Comparison of ENCODE assay signal across 8 mouse cellular contexts in genomic region chr19:37209467-37210128, GRCm38 (mm10). TPM values are rescaled to one million over a fixed set of nuclear protein-coding genes. Genes with fewer than 3 reads are reported as not detected.
DNase-seq lines count a peak whose midpoint lies in the region; ATAC-seq and TF ChIP-seq lines count a peak whose summit lies in the region.

No protein-coding gene starts in this region.

- no peaks in the 10 kb centered on the region for H3K27me3 ChIP-seq in lung, embryonic 16.5 days (ENCODE audit: control insufficient read depth, insufficient read depth, low read depth, low read length)
- H3K27me3 ChIP-seq in hindbrain, embryonic 15.5 days, result no peaks in the 10 kb centered on the region
- H3K27me3 ChIP-seq in myocyte (ENCODE audit: control insufficient read depth, insufficient read depth, insufficient read length), result no peaks in the 10 kb centered on the region

- H3ac ChIP-seq in myocyte (ENCODE audit: control insufficient read depth, insufficient read length), result no peak overlapping the region

- ATAC-seq in lung, embryonic 16.5 days (ENCODE audit: low read depth), result no peak
- no peak for ATAC-seq in hindbrain, embryonic 15.5 days (ENCODE audit: low FRiP score, low read depth)

- no peak overlapping the region for H3K27ac ChIP-seq in lung, embryonic 16.5 days (ENCODE audit: low read length)
- H3K27ac ChIP-seq in hindbrain, embryonic 15.5 days (replicated peaks), result no peak overlapping the region

- H3K4me1 ChIP-seq in lung, embryonic 16.5 days (replicated peaks; ENCODE audit: control insufficient read depth, insufficient read depth, low read length), result peaks cover 13% of the 10 kb centered on the region
- peaks cover 20% of the 10 kb centered on the region for H3K4me1 ChIP-seq in hindbrain, embryonic 15.5 days (replicated peaks)

- WGBS in lung, embryonic 16.5 days, result 81% methylated on average over 8 of the region's 8 CpGs
- 92% methylated on average over 8 of the region's 8 CpGs for WGBS in hindbrain, embryonic 15.5 days

- H3K4me2 ChIP-seq in lung, embryonic 16.5 days (ENCODE audit: low read depth, low read length), result peak overlapping the region; percentile 72
- peak overlapping the region; percentile 77 for H3K4me2 ChIP-seq in hindbrain, embryonic 15.5 days
- H3K4me2 ChIP-seq in myocyte (ENCODE audit: low read depth), result peak overlapping the region; percentile 99

- peak; percentile 12 for DNase-seq in cerebellum, adult 11-12 months
- DNase-seq in cerebellum, adult 11 months, result no peak
- no peak for DNase-seq in lung, postnatal 14 days
- DNase-seq in gastrocnemius, postnatal 36 days, result no peak
- DNase-seq in urinary bladder, adult 18-20 months (ENCODE audit: low spot score in 2 of 2), result no peak

- no peak overlapping the region for H3K9ac ChIP-seq in lung, embryonic 16.5 days (ENCODE audit: low read length)
- no peak overlapping the region for H3K9ac ChIP-seq in hindbrain, embryonic 15.5 days

- intact Hi-C loops in gastrocnemius, postnatal 36 days (cut with DNase I), result loop anchor here (2.0 kb wide), 1 partner anchor 159 kb away; no protein-coding TSS in a partner anchor

- H3K36me3 ChIP-seq in lung, embryonic 16.5 days (ENCODE audit: control insufficient read depth, insufficient read depth, low read length), result peaks cover 3% of the 10 kb centered on the region
- H3K36me3 ChIP-seq in hindbrain, embryonic 15.5 days, result peaks cover 20% of the 10 kb centered on the region
- peaks cover 9% of the 10 kb centered on the region for H3K36me3 ChIP-seq in myocyte (ENCODE audit: control insufficient read depth, insufficient read depth)

- peaks cover 53% of the 10 kb centered on the region for H3K79me2 ChIP-seq in myocyte (ENCODE audit: control insufficient read depth, insufficient read depth)

- no peaks in the 10 kb centered on the region for H3K9me3 ChIP-seq in lung, embryonic 16.5 days (ENCODE audit: control insufficient read depth, low read length)
- no peaks in the 10 kb centered on the region for H3K9me3 ChIP-seq in hindbrain, embryonic 15.5 days

- H3K4me3 ChIP-seq in lung, embryonic 16.5 days (ENCODE audit: low read length), result no peak overlapping the region
- H3K4me3 ChIP-seq in hindbrain, embryonic 15.5 days, result 0 out of 2 replicates have a peak overlapping the region, but pooled peaks have one; percentile 86
- H3K4me3 ChIP-seq in myocyte, result peak overlapping the region; percentile 59

- TF ChIP-seq POLR2A in myocyte (IDR thresholded peaks at IDR 0.05; ENCODE audit: insufficient read length, low read depth), result no peak

TF ChIP-seq in myocyte, 11 proteins besides CTCF, POLR2A, EP300 and RAD21:
- TF ChIP-seq MAX (IDR thresholded peaks at IDR 0.05; ENCODE audit: low read depth) (no peak), TCF12 (IDR thresholded peaks at IDR 0.05; ENCODE audit: insufficient read depth, poor library complexity, severe bottlenecking) (no peak), MYOD1 (IDR thresholded peaks at IDR 0.05; ENCODE audit: control insufficient read depth in 1 of 3, insufficient read length in 2 of 3, low read depth in 2 of 3) (no peak), MYOG (IDR thresholded peaks at IDR 0.05; ENCODE audit: control insufficient read depth in 1 of 3, insufficient read depth in 1 of 3, insufficient read length in 2 of 3, low read depth in 2 of 3) (no peak), E2F4 (IDR thresholded peaks at IDR 0.05; ENCODE audit: insufficient read depth) (no peak), TCF3 (IDR thresholded peaks at IDR 0.05; ENCODE audit: insufficient read length, low read depth) (no peak), POLR2AphosphoS2 (IDR thresholded peaks at IDR 0.05; ENCODE audit: insufficient read length, low read depth) (no peak), USF1 (IDR thresholded peaks at IDR 0.05; ENCODE audit: low read depth) (no peak)

RNA-seq across cellular contexts. Expression of gene Cpeb3, which starts 1.2 kb away (rescaled TPM):
- polyA plus RNA-seq in lung, embryonic 16.5 days (2015; fragmentation: Nextera tagmentation; extraction: Ambion mirVana), result 0.64 and 0.98 TPM in 2 replicates
- 12.3 and 12.8 TPM in 2 replicates for polyA plus RNA-seq in hindbrain, embryonic 15.5 days (2015; fragmentation: Nextera tagmentation; extraction: Ambion mirVana)
- polyA plus RNA-seq in myocyte (2012; fragmentation: generic; extraction: Trizol), result 2.6 TPM
- total RNA-seq in gastrocnemius, postnatal 36 days (2021), result 10 to 100 TPM; 47.6 to 50.2 TPM

RNA-seq across cellular contexts. Expression of gene March5, which starts 2.3 kb away (rescaled TPM):
- polyA plus RNA-seq in lung, embryonic 16.5 days (2015; fragmentation: Nextera tagmentation; extraction: Ambion mirVana), result 74.9 and 75.6 TPM in 2 replicates
- 101 and 104 TPM in 2 replicates for polyA plus RNA-seq in hindbrain, embryonic 15.5 days (2015; fragmentation: Nextera tagmentation; extraction: Ambion mirVana)
- polyA plus RNA-seq in myocyte (2012; fragmentation: generic; extraction: Trizol), result 73.5 TPM
- total RNA-seq in gastrocnemius, postnatal 36 days (2021), result 10 to 100 TPM; 74.6 to 75.2 TPM
